Mouse (Mus musculus) limb, embryonic 11.5 days (tissue): ENCODE results near the gene Wfikkn2. TPM values are rescaled to one million over a fixed set of nuclear protein-coding genes. Genes with fewer than 3 reads are reported as not detected.

Experiments
- ATAC-seq: fragments of 200-750 bp; cut with Nextera tagmentation; 2 replicates; pipeline ENCODE4 v1.8.0; 2017; ENCODE audit warnings: low read depth; ENCODE audit not compliant: insufficient number of reproducible peaks, low FRiP score, low TSS enrichment
- DNase-seq: peaks from one replicate; pipeline ENCODE4 v3.0.0-alpha.2; 2015; ENCODE audit warnings: low spot score
- H3K27ac ChIP-seq: fragments of 300-500 bp; sonication (generic); replicated peaks from 2 replicates; pipeline ENCODE4 v1.5.1; 2014; ENCODE audit warnings: low read depth, mild to moderate bottlenecking, low read length
- H3K27me3 ChIP-seq: fragments of 300-500 bp; sonication (generic); 2 replicates; pipeline ENCODE4 v1.6.1; 2014; ENCODE audit warnings: mild to moderate bottlenecking, low read length, mixed read lengths; ENCODE audit not compliant: control insufficient read depth, insufficient read depth
- H3K36me3 ChIP-seq: fragments of 300-500 bp; sonication (generic); 2 replicates; pipeline ENCODE4 v1.6.1; 2014; ENCODE audit warnings: mild to moderate bottlenecking, low read length, moderate library complexity, mixed read lengths; ENCODE audit not compliant: control insufficient read depth, insufficient read depth
- H3K4me1 ChIP-seq: fragments of 300-500 bp; sonication (generic); 2 replicates; pipeline ENCODE4 v1.6.1; 2014; ENCODE audit warnings: low read length, mixed read lengths; ENCODE audit not compliant: control insufficient read depth, insufficient read depth
- H3K4me2 ChIP-seq: fragments of 300-500 bp; sonication (generic); 2 replicates; pipeline ENCODE4 v1.6.1; 2014; ENCODE audit warnings: low read depth, mild to moderate bottlenecking, moderate library complexity; ENCODE audit not compliant: severe bottlenecking
- H3K4me3 ChIP-seq: fragments of 300-500 bp; sonication (generic); 2 replicates; pipeline ENCODE4 v1.5.1; 2014; ENCODE audit warnings: low read depth, low read length
- H3K9ac ChIP-seq: fragments of 300-500 bp; sonication (generic); 2 replicates; pipeline ENCODE4 v1.6.1; 2014; ENCODE audit warnings: mild to moderate bottlenecking, low read length
- H3K9me3 ChIP-seq: fragments of 300-500 bp; sonication (generic); 2 replicates; pipeline ENCODE4 v1.6.1; 2016; ENCODE audit warnings: low read length; ENCODE audit not compliant: control insufficient read depth
- WGBS: fragments of 180-500 bp; shearing (Covaris S2); extraction: QIAGEN DNeasy Blood & Tissue Kit; methylation state at CpG from one replicate; pipeline ENCODE4 v1.1.7; 2014; 5-methylcytosine and 5-hydroxymethylcytosine counted together
- polyA plus RNA-seq: library from polyadenylated mRNA; unstranded; fragments of >200 nt; fragmentation: Nextera tagmentation; extraction: Ambion mirVana; gene quantifications from 2 replicates; pipeline ENCODE4 v1.2.1, GENCODE M21; 2014

Wfikkn2 gene
- polyA plus RNA-seq, 1 experiment from 2014 or later, result 8.0 TPM

- Histone ChIP-seq H3K27ac (no peak overlapping the region), H3K9ac (no peak overlapping the region), H3K4me2 (no peak overlapping the region), H3K4me3 (no peak overlapping the region), H3K9me3 (no peaks in the 10 kb centered on the region), H3K36me3 (no peaks in the 10 kb centered on the region), H3K27me3 (0 out of 2 replicates have a peak, but pooled peaks cover 2% of the 10 kb centered on the region), H3K4me1 (no peaks in the 10 kb centered on the region)
- ATAC-seq (no peak), DNase-seq (no peak)
- WGBS, result 94% methylated on average over 5 of the region's 5 CpGs
These were observed 43.7 kb downstream of the Wfikkn2 start for GRCm38 (mm10) chr11:94202106-94202505.

GRCm38 (mm10) chr11:94200422-94200821 lies 45.4 kb downstream of the Wfikkn2 start:
- 85% methylated on average over 4 of the region's 4 CpGs for WGBS
- ATAC-seq (no peak), DNase-seq (no peak)
- Histone ChIP-seq H3K27me3 (no peaks in the 10 kb centered on the region), H3K9me3 (no peaks in the 10 kb centered on the region), H3K4me1 (no peaks in the 10 kb centered on the region), H3K27ac (no peak overlapping the region), H3K36me3 (no peaks in the 10 kb centered on the region), H3K4me2 (no peak overlapping the region), H3K4me3 (no peak overlapping the region), H3K9ac (no peak overlapping the region)

GRCm38 (mm10) chr11:94199771-94200170 lies 46.0 kb downstream of the Wfikkn2 start:
- Histone ChIP-seq H3K4me1 (no peaks in the 10 kb centered on the region), H3K9ac (no peak overlapping the region), H3K27me3 (no peaks in the 10 kb centered on the region), H3K9me3 (no peaks in the 10 kb centered on the region), H3K36me3 (no peaks in the 10 kb centered on the region), H3K27ac (no peak overlapping the region), H3K4me2 (no peak overlapping the region), H3K4me3 (no peak overlapping the region)
- ATAC-seq (no peak), DNase-seq (no peak)
- WGBS, result 75% methylated on average over 2 of the region's 2 CpGs

GRCm38 (mm10) chr11:94198405-94199146 lies 47.2 kb downstream of the Wfikkn2 start:
- no peak overlapping the region for H3K9ac ChIP-seq
- WGBS, result 84% methylated on average over 7 of the region's 7 CpGs
- no peak overlapping the region for H3K27ac ChIP-seq
- H3K4me3 ChIP-seq, result no peak overlapping the region
- no peaks in the 10 kb centered on the region for H3K36me3 ChIP-seq
- H3K4me1 ChIP-seq, result no peaks in the 10 kb centered on the region
- H3K27me3 ChIP-seq, result no peaks in the 10 kb centered on the region
- no peaks in the 10 kb centered on the region for H3K9me3 ChIP-seq
- H3K4me2 ChIP-seq, result no peak overlapping the region
- ATAC-seq (no peak), DNase-seq (no peak)

GRCm38 (mm10) chr11:94196311-94196710 lies 49.5 kb downstream of the Wfikkn2 start:
- no peak overlapping the region for H3K9ac ChIP-seq
- H3K4me3 ChIP-seq, result no peak overlapping the region
- ATAC-seq, result no peak
- H3K27me3 ChIP-seq, result no peaks in the 10 kb centered on the region
- H3K27ac ChIP-seq, result no peak overlapping the region
- H3K4me2 ChIP-seq, result no peak overlapping the region
- no peak for DNase-seq
- no peaks in the 10 kb centered on the region for H3K4me1 ChIP-seq
- H3K36me3 ChIP-seq, result no peaks in the 10 kb centered on the region
- no peaks in the 10 kb centered on the region for H3K9me3 ChIP-seq
- WGBS, result 77% methylated on average over 3 of the region's 3 CpGs

- H3K4me2 ChIP-seq, result no peak overlapping the region
- H3K4me1 ChIP-seq, result no peaks in the 10 kb centered on the region
- H3K27ac ChIP-seq, result no peak overlapping the region; the same call in 1 of the 2 replicates
- H3K4me3 ChIP-seq, result no peak overlapping the region
- ATAC-seq (no peak), DNase-seq (no peak)
- H3K36me3 ChIP-seq, result no peaks in the 10 kb centered on the region
- H3K9me3 ChIP-seq, result no peaks in the 10 kb centered on the region
- no peak overlapping the region for H3K9ac ChIP-seq
- 85% methylated on average over 2 of the region's 2 CpGs for WGBS
- H3K27me3 ChIP-seq, result no peaks in the 10 kb centered on the region
These were observed 52.7 kb downstream of the Wfikkn2 start for GRCm38 (mm10) chr11:94193109-94193508.

GRCm38 (mm10) chr11:94190665-94191064 lies 55.1 kb downstream of the Wfikkn2 start:
- Histone ChIP-seq H3K9ac (no peak overlapping the region), H3K27ac (no peak overlapping the region), H3K27me3 (no peaks in the 10 kb centered on the region), H3K4me1 (no peaks in the 10 kb centered on the region), H3K9me3 (no peaks in the 10 kb centered on the region), H3K4me3 (no peak overlapping the region), H3K36me3 (no peaks in the 10 kb centered on the region), H3K4me2 (no peak overlapping the region)
- 81% methylated on average over 5 of the region's 5 CpGs for whole genome bisulfite sequencing
- ATAC-seq (no peak), DNase-seq (no peak)

- Histone ChIP-seq H3K4me2 (no peak overlapping the region), H3K27me3 (no peaks in the 10 kb centered on the region), H3K9me3 (no peaks in the 10 kb centered on the region), H3K4me3 (no peak overlapping the region), H3K36me3 (no peaks in the 10 kb centered on the region), H3K4me1 (no peaks in the 10 kb centered on the region), H3K27ac (no peak overlapping the region), H3K9ac (no peak overlapping the region)
- 68% methylated on average over 10 of the region's 10 CpGs for WGBS
- ATAC-seq (no peak; the same call in 1 of the 2 replicates), DNase-seq (no peak)
These were observed 56.2 kb downstream of the Wfikkn2 start for GRCm38 (mm10) chr11:94189579-94189978.
